Mouse (Mus musculus) C2C12 (cell line): ENCODE results near the gene Celf2.

Experiments used
- CEBPB ChIP-seq: IDR thresholded peaks from one replicate; pipeline ENCODE4 v1.6.1; 2011; ENCODE audit warnings: low read depth, mild to moderate bottlenecking, control low read depth, moderate library complexity
- CTCF ChIP-seq: IDR thresholded peaks from one replicate; pipeline ENCODE4 v1.5.1; 2011; ENCODE audit not compliant: control insufficient read depth, insufficient read depth, insufficient read length
- FOSL1 ChIP-seq: IDR thresholded peaks from one replicate; pipeline ENCODE4 v1.8.0; 2011; ENCODE audit warnings: mild to moderate bottlenecking, low read length; ENCODE audit not compliant: poor library complexity, insufficient read depth, severe bottlenecking
- MYOD1 ChIP-seq: IDR thresholded peaks from one replicate; pipeline ENCODE4 v1.6.1; 2011; ENCODE audit warnings: low read depth; ENCODE audit not compliant: control insufficient read depth, insufficient read length
- MYOG ChIP-seq: IDR thresholded peaks from one replicate; pipeline ENCODE4 v1.6.1; 2011; ENCODE audit not compliant: control insufficient read depth, insufficient read length; ENCODE audit errors: extremely low read depth
- USF1 ChIP-seq: IDR thresholded peaks from one replicate; pipeline ENCODE4 v1.6.1; 2011; ENCODE audit warnings: low read depth, mild to moderate bottlenecking, control low read depth, moderate library complexity

GRCm38 (mm10) chr2:6882236-6882885 is 627.0 kb downstream of the Celf2 start:
- TF ChIP-seq MYOD1 (no peak), CTCF (no peak), MYOG (no peak), CEBPB (no peak), USF1 (no peak), FOSL1 (no peak)
